Mouse (Mus musculus) MEL-GATA-1-ER (cell line): ENCODE measurements around the gene Ctnna2.
A peak's percentile ranks its signal among the peaks of the same experiment; 100 is the strongest.

Experiments used
- DNase-seq: peaks from one replicate; pipeline ENCODE4 v3.0.0-alpha.2; 2012; ENCODE audit warnings: low read depth; ENCODE audit errors: extremely low read depth

Ctnna2 gene

DNA sequence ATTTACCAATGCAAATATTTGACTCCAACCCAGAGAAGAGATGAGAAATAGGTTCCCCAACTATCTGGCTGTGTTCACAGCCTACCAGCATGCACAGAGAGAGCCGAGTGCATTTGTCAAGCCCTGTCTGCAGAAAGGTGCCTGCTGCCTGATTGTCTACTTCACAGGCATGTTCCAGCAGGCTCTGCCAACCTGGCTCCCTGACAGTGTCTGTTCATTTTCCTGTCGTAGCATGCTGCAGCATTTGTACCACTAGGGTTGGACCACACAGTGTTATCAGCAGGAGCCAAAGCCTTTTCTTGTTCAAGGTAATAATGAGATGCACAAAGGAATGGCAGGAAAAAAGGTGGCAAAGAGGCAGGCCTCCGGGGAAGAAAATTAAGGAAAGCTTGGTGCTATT lies 1001.7 kb downstream of the Ctnna2 start:
- DNase-seq, result no peak

DNA sequence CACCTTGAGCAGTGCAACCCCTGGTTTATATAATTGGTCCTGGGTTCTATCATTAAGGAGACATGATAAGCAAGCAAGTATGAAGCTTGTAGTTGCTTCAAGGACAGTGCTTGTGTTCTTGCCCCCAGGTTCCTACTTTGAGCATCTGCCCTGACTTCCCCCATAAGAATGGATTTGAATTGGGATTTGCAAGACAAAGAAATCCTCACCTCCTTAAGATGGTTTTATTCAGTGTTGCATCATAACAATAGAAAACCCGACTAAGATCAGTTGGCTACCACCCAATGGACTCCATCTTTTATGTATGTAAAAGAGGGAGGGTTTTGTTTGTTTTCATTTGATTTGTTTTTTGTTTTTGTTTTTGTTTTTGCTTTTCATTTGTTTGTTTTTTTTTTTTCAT lies 1005.2 kb downstream of the Ctnna2 start:
- DNase-seq, result no peak

GRCm38 (mm10) chr6:76964998-76965432 lies 1014.5 kb downstream of the Ctnna2 start:
- no peak for DNase-seq

- peak; percentile 30 for DNase-seq
Observed at GRCm38 (mm10) chr6:76908086-76908485, 1071.4 kb downstream of the Ctnna2 start.

DNA sequence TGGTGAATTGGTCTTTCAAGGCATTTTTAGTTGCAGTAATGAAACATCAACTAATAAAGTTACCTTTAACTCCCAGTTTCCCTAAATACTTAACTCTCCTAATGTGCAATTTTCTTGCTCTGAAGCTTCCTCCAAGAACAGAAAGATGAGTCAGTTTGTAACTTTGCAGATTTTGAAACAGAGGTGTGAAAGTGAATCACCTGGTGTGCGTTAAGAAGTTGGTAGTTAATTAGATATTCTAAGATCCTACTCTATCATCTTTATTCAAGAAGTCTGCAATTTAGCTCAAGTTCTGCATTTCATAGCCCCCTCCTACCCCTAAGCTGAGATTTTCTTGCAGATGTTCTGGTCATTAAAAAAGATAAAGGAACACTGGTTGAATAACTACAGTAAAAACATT lies 1082.3 kb downstream of the Ctnna2 start:
- DNase-seq, result no peak
